Mouse (Mus musculus) neural tube, embryonic 15.5 days (tissue): Measurements from ENCODE around the gene Ctsz. TPM values are rescaled to one million over a fixed set of nuclear protein-coding genes. Genes with fewer than 3 reads are reported as not detected.

Experiments
- ATAC-seq: fragments of 200-750 bp; cut with Nextera tagmentation; 2 replicates; pipeline ENCODE4 v1.8.0; 2017; ENCODE audit warnings: mild to moderate bottlenecking, moderate TSS enrichment, moderate library complexity; ENCODE audit not compliant: low FRiP score
- H3K27ac ChIP-seq: fragments of 300-500 bp; sonication (generic); replicated peaks from 2 replicates; pipeline ENCODE4 v1.5.1; 2015; ENCODE audit warnings: mild to moderate bottlenecking, inconsistent platforms
- H3K27me3 ChIP-seq: fragments of 300-500 bp; sonication (generic); replicated peaks from 2 replicates; pipeline ENCODE4 v1.6.1; 2015; ENCODE audit warnings: inconsistent platforms
- H3K36me3 ChIP-seq: fragments of 300-500 bp; sonication (generic); 2 replicates; pipeline ENCODE4 v1.6.1; 2015; ENCODE audit warnings: inconsistent platforms
- H3K4me1 ChIP-seq: fragments of 300-500 bp; sonication (generic); 2 replicates; pipeline ENCODE4 v1.6.1; 2015; ENCODE audit warnings: inconsistent platforms
- H3K4me2 ChIP-seq: fragments of 300-500 bp; sonication (generic); 2 replicates; pipeline ENCODE4 v1.6.1; 2015; ENCODE audit warnings: inconsistent platforms, mild to moderate bottlenecking, moderate library complexity
- H3K4me3 ChIP-seq: fragments of 300-500 bp; sonication (generic); replicated peaks from 2 replicates; pipeline ENCODE4 v1.5.1; 2015; ENCODE audit warnings: mild to moderate bottlenecking, inconsistent platforms
- H3K9ac ChIP-seq: fragments of 300-500 bp; sonication (generic); replicated peaks from 2 replicates; pipeline ENCODE4 v1.6.1; 2015; ENCODE audit warnings: mild to moderate bottlenecking, inconsistent platforms
- H3K9me3 ChIP-seq: fragments of 300-500 bp; sonication (generic); replicated peaks from 2 replicates; pipeline ENCODE4 v1.6.1; 2016; ENCODE audit warnings: inconsistent platforms
- WGBS: fragments of 180-500 bp; shearing (Covaris S2); methylation state at CpG from one replicate; pipeline ENCODE4 v1.1.7; 2015; ENCODE audit warnings: mixed read lengths; 5-methylcytosine and 5-hydroxymethylcytosine counted together
- polyA plus RNA-seq: library from polyadenylated mRNA; unstranded; fragments of >200 nt; fragmentation: Nextera tagmentation; extraction: Ambion mirVana; gene quantifications from 2 replicates; pipeline ENCODE4 v1.2.1, GENCODE M21; 2015

The Ctsz gene
- polyA plus RNA-seq, 1 experiment from 2014 or later, result 85.7 TPM

DNA sequence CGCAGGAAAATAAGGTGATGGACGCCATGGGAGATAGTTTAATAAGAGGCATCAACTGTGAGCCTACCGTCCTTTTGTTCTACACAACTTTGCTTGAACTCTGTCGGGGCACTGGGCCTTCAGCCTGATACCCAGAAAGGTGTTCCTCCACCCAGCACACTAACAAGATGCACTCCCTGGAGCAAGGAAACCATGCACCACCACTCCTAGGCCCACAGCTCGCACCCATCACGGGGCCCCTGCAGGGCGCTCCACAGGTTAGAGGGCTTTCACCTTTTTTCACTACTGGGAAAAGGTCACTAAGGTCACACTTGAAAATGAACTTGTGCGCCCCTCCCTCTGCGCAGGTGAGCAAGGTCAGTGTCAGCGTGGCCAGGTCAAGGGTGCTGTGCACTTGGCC, 24.5 kb upstream of the Ctsz start:
- Histone ChIP-seq H3K4me1 (peaks cover 18% of the 10 kb centered on the region), H3K27ac (peak overlapping the region; percentile 85), H3K9me3 (no peaks in the 10 kb centered on the region), H3K36me3 (peaks cover 45% of the 10 kb centered on the region), H3K9ac (peak overlapping the region; percentile 89), H3K4me2 (peak overlapping the region; percentile 95), H3K27me3 (no peaks in the 10 kb centered on the region), H3K4me3 (peak overlapping the region; percentile 94)
- WGBS, result 40% methylated on average over 10 of the region's 10 CpGs
- ATAC-seq, result peak; percentile 51; the same call in 1 of the 2 replicates

DNA sequence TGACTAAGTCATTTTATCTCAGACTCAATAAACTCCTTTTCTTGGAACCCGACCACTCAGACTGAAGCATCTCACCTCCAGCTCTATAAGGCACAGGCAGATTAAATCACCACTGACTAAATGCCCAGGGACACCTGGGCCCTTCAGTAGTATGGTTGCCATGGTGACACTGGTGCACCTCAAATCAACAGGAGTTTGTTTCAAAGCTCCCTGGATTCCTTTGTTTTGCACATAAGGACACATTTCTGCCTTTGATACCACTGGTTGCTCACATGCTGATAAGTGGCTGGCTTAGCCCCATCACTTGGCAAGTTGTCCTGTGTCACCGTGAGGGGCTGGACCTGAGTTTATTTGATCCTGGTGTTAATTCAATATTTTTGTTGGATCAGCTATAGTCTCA, 20.5 kb upstream of the Ctsz start:
- Histone ChIP-seq H3K4me3 (no peak overlapping the region), H3K36me3 (peaks cover 29% of the 10 kb centered on the region), H3K27me3 (no peaks in the 10 kb centered on the region), H3K4me2 (no peak overlapping the region), H3K9ac (no peak overlapping the region), H3K4me1 (peaks cover 18% of the 10 kb centered on the region), H3K9me3 (no peaks in the 10 kb centered on the region), H3K27ac (no peak overlapping the region)
- WGBS, result 71% methylated on average over 2 of the region's 2 CpGs
- ATAC-seq, result no peak

DNA sequence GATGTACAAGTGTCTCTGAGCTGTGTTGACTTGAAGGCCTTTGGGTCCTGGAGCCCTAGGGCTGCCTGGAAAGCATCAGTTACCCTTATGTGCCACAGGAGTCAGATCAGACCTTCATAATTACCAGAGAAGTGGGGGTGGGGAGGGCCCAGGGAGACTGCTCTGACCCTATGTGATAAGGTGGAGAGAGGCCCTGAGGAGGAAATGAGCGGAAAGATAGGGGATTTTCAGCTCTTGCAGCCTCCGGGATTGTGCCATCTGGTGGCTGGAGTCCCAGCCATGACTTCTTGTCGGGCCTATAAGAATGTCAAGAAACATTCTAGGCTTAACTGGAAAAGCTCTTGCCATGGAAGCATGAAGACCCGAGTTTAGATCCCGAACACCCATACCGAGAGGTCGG, 14.8 kb upstream of the Ctsz start:
- H3K27me3 ChIP-seq, result no peaks in the 10 kb centered on the region
- H3K36me3 ChIP-seq, result no peaks in the 10 kb centered on the region
- no peaks in the 10 kb centered on the region for H3K9me3 ChIP-seq
- 0 out of 2 replicates have a peak, but pooled peaks cover 2% of the 10 kb centered on the region for H3K4me1 ChIP-seq
- no peak for ATAC-seq
- no peak overlapping the region for H3K4me3 ChIP-seq
- H3K27ac ChIP-seq, result no peak overlapping the region
- H3K9ac ChIP-seq, result no peak overlapping the region
- H3K4me2 ChIP-seq, result no peak overlapping the region
- WGBS, result 76% methylated on average over 7 of the region's 7 CpGs

DNA sequence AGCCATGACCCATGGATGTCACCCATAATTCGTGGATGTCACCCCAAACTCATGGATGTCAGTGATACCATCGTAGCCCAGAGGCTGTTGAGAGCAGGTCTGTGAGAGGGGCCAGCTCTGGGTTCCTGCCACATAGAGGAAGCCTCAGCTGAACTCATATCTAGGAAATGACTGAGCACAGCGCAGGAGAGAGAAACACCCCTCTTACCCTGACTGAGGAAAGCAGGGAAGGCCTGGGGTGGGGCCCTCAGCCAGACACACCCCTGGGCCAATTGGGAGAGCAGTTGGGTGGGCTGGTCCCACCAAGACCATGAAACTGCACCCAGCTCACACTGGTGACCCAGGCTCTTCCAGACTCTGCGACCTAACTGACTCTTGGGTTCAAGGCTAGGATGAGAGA, 11.5 kb upstream of the Ctsz start, which contains the start of gene Tubb1:
Gene Tubb1 (plus strand): TSS at position 343 of the 400 bp plus-strand sequence.
- H3K27me3 ChIP-seq, result no peaks in the 10 kb centered on the region
- H3K27ac ChIP-seq, result no peak within 1 kb of the TSS

DNA sequence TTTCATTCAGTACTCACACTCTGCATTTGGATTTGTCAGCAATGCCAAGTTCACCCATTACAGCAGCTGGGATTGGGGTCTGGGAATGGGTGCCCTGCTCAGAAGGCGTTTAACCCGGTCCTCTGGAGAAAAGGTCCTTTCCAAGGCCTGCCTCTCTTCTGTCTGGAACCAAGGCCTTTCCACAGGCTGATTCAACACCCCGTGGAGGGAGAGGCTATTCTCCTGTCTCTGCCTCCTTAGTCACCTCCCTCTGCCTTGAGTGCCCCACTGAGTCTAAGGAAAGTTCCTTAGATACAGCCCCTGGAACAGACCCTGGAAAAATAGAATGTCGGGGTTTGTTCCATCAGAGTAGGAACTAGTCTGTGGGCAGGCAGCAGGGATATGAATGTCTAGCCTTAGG, 9.6 kb upstream of the Ctsz start:
- Histone ChIP-seq H3K9me3 (no peaks in the 10 kb centered on the region), H3K9ac (no peak overlapping the region), H3K4me2 (no peak overlapping the region), H3K4me3 (no peak overlapping the region), H3K27me3 (no peaks in the 10 kb centered on the region), H3K36me3 (no peaks in the 10 kb centered on the region), H3K27ac (no peak overlapping the region), H3K4me1 (no peaks in the 10 kb centered on the region)
- ATAC-seq, result no peak
- 86% methylated on average over 4 of the region's 4 CpGs for WGBS

More for the DNA sequence above, 11.5 kb upstream of the Ctsz start, which contains the start of gene Tubb1:
- ATAC-seq, result no peak
- WGBS, result 83% methylated on average over 4 of the region's 4 CpGs
- Histone ChIP-seq H3K4me1 (no peaks in the 10 kb centered on the region), H3K36me3 (no peaks in the 10 kb centered on the region), H3K4me2 (no peak within 1 kb of the TSS), H3K4me3 (no peak within 1 kb of the TSS), H3K9me3 (no peaks in the 10 kb centered on the region), H3K9ac (no peak within 1 kb of the TSS)

DNA sequence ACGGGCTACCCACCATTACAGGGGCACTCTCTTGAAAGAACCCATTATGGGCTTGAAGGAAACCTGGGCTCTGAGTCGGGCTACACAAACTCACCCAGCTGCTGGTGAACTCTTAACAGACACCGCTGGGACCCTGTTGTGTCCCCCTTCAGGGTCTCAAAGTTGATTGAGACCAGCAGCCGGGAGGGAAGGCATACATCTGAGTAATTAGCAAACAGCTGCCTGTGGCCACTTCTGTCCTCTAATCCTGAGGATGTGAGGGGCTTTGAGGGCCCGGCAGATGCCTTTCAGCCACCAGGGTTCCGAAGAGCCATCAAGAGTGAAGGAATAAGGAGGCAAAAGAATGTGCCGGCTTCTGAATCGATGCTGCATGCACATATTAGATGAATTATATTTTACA, 8.1 kb upstream of the Ctsz start:
- Histone ChIP-seq H3K9me3 (no peaks in the 10 kb centered on the region), H3K27me3 (no peaks in the 10 kb centered on the region), H3K27ac (no peak overlapping the region), H3K4me2 (no peak overlapping the region), H3K4me3 (no peak overlapping the region), H3K9ac (no peak overlapping the region), H3K36me3 (no peaks in the 10 kb centered on the region), H3K4me1 (no peaks in the 10 kb centered on the region)
- no peak for ATAC-seq
- 74% methylated on average over 8 of the region's 8 CpGs for WGBS

DNA sequence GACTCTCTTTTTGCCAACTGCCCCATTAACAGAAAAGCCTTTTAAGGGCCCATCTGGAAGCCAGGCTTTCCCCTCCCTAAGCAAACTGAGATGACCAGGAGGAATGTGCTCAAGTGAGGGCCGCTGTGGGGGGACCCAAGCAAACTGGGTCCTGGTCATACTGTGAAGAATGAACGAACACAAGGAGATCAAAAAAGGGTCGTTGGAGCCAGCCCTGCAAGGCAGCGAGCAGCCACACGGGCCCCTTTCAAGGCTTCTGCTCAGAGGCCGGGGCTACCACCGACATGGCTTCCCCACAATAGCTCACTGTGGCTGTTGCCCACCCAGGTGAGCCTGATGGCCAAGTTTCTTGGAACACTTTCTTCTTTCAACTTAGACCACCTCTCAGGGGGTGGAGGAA, 7.7 kb upstream of the Ctsz start:
- Histone ChIP-seq H3K9me3 (no peaks in the 10 kb centered on the region), H3K36me3 (no peaks in the 10 kb centered on the region), H3K27me3 (no peaks in the 10 kb centered on the region), H3K4me3 (no peak overlapping the region), H3K9ac (no peak overlapping the region), H3K4me1 (no peaks in the 10 kb centered on the region), H3K4me2 (no peak overlapping the region), H3K27ac (no peak overlapping the region)
- ATAC-seq, result no peak
- WGBS, result 55% methylated on average over 7 of the region's 7 CpGs

DNA sequence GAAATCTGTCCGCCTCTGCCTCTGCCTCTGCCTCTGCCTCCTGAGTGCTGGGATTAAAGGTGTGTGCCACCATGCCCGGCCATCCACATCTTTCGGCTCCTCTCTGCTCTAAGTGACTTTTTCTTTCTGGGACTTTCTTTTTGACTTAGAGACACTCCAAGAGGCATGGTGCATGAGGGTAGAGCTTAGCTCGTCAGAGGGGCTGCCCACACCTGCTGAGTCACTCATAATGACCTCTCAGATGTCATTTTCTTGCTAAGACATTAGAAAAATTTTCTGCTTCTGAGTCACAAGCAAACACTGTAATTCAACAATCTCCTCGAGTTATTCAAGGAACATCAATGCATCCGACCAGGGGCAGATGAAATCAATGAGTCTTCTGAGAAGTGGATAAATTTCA, 6.2 kb upstream of the Ctsz start:
- Histone ChIP-seq H3K4me2 (no peak overlapping the region), H3K4me3 (no peak overlapping the region), H3K36me3 (no peaks in the 10 kb centered on the region), H3K9ac (no peak overlapping the region), H3K27me3 (no peaks in the 10 kb centered on the region), H3K4me1 (no peaks in the 10 kb centered on the region), H3K27ac (no peak overlapping the region), H3K9me3 (no peaks in the 10 kb centered on the region)
- WGBS, result 88% methylated on average over 6 of the region's 6 CpGs
- no peak for ATAC-seq

DNA sequence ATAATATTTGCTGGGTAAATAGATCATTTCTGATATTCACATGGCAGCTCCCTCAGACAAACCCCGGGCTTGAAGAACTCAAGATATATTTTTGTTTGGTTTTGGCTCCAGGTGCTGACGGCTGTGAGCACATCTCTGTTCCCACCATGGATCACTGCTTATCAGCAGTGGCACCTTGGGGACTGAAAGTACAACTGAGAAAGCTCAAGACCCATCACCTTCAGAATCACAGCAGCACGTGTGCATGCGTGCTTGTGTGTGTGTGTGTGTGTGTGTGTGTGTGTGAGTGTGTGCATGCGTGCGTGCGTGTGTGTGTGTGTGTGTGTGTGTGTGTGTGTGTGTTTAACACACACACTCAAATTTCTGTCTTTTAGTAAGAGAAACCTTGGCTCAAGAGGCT, 5.5 kb upstream of the Ctsz start:
- H3K4me2 ChIP-seq, result no peak overlapping the region
- H3K4me3 ChIP-seq, result no peak overlapping the region
- no peak for ATAC-seq
- no peak overlapping the region for H3K27ac ChIP-seq
- H3K9ac ChIP-seq, result no peak overlapping the region
- no peaks in the 10 kb centered on the region for H3K36me3 ChIP-seq
- 88% methylated on average over 7 of the region's 7 CpGs for WGBS
- no peaks in the 10 kb centered on the region for H3K9me3 ChIP-seq
- H3K27me3 ChIP-seq, result no peaks in the 10 kb centered on the region
- peaks cover under 1% of the 10 kb centered on the region; the same call in 1 of the 2 replicates for H3K4me1 ChIP-seq

DNA sequence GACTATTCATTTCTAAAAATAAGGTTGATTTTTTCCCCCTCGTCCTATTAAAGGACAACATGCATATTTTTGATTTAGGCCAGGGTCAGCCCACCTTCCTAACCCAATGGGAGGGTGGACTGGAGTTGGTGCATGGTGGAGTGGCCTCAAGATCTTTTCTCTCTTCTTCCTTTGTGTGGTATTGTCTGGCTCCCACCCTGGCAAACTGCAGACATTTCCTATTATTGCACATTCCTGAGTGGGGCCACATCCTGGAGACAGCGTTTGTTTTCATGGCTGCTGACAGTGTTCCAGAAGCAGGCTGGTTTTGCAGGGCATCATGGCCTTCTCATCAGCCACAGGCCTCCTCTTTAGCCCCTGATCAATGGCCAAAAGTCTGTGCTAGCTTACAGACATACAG, 4.2 kb upstream of the Ctsz start:
- ATAC-seq, result no peak
- Histone ChIP-seq H3K9ac (no peak overlapping the region), H3K36me3 (no peaks in the 10 kb centered on the region), H3K27me3 (no peaks in the 10 kb centered on the region), H3K27ac (no peak overlapping the region), H3K4me1 (peaks cover 13% of the 10 kb centered on the region), H3K4me2 (no peak overlapping the region), H3K9me3 (no peaks in the 10 kb centered on the region), H3K4me3 (no peak overlapping the region)
- 60% methylated on average over 2 of the region's 2 CpGs for WGBS

DNA sequence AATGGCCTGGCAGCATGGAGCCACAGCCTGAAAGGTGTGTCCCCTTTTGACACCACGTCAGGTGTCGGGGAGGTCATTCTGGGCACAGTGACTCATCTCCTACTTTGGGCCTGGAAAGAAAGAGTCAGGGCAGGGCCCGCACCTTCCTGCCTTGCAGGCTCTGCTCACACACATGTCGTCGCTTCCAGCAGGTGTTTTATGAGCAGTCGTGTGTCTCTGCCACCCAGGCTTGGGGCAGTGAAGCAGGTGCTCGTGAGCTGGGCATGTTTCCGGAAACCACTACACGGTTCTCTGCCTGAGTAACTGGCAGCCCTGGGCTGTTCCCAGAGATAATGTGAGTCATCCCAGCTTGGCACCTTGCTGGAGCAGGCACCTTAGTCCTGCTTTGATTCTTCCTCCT, 3.6 kb upstream of the Ctsz start:
- H3K9me3 ChIP-seq, result no peaks in the 10 kb centered on the region
- H3K4me3 ChIP-seq, result no peak overlapping the region
- peaks cover 19% of the 10 kb centered on the region for H3K4me1 ChIP-seq
- no peak overlapping the region for H3K9ac ChIP-seq
- no peaks in the 10 kb centered on the region for H3K27me3 ChIP-seq
- ATAC-seq, result no peak
- WGBS, result 70% methylated on average over 9 of the region's 9 CpGs
- no peaks in the 10 kb centered on the region for H3K36me3 ChIP-seq
- no peak overlapping the region for H3K27ac ChIP-seq
- no peak overlapping the region for H3K4me2 ChIP-seq

DNA sequence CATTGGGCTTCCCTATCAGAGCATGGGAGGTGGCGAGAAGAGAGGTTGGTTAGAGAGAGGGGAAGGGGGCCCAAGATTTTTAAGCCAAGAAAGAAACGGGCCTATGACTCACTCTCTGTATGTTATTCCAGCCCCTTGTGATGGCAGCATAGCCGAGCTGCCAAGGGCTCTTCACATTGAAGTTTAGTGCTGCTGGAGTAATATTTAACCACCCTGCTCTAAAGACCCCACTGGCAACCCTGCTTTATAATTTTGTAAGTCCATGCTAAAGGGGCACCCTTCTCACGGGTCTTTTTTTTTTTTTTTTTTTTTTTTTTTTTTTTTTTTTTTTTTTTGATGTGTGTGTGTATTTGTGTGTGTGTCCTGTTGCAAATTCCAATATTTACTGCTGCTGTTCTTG, 3.1 kb upstream of the Ctsz start:
- H3K4me2 ChIP-seq, result no peak overlapping the region
- H3K9me3 ChIP-seq, result no peaks in the 10 kb centered on the region
- no peak overlapping the region for H3K27ac ChIP-seq
- WGBS, result 82% methylated on average over 4 of the region's 4 CpGs
- H3K36me3 ChIP-seq, result no peaks in the 10 kb centered on the region
- no peak for ATAC-seq
- H3K27me3 ChIP-seq, result no peaks in the 10 kb centered on the region
- peaks cover 20% of the 10 kb centered on the region for H3K4me1 ChIP-seq
- H3K9ac ChIP-seq, result no peak overlapping the region
- no peak overlapping the region for H3K4me3 ChIP-seq

DNA sequence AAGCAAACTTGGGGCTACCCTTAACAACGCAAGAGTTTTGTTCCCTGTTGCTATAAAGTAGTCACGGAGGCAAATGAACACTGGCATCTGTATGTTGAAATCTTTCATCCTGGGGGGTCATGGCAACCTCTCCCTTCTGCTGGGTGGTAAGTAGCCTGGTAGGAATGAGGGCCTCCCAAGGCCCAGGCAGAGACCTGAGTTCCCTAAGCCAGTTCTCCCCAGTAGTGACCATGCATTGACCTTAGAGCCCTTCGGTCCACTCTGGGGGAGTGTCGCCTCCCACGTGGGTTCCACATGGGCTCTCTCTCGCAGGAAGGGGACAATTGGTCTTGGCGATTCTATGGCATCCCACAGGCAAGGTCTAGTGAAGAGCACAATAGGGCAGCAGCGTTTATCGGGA, 1.1 kb upstream of the Ctsz start:
- no peak overlapping the region for H3K4me3 ChIP-seq
- H3K27ac ChIP-seq, result no peak overlapping the region
- H3K36me3 ChIP-seq, result no peaks in the 10 kb centered on the region
- H3K9me3 ChIP-seq, result no peaks in the 10 kb centered on the region
- no peaks in the 10 kb centered on the region for H3K27me3 ChIP-seq
- H3K9ac ChIP-seq, result no peak overlapping the region
- ATAC-seq, result no peak
- peaks cover 20% of the 10 kb centered on the region for H3K4me1 ChIP-seq
- WGBS, result 80% methylated on average over 9 of the region's 9 CpGs
- no peak overlapping the region for H3K4me2 ChIP-seq
